Mouse (Mus musculus) activated CD4-positive, CD25-positive, alpha-beta regulatory T cell, adult 9 weeks (primary cell): Measurements from ENCODE around the gene Pou3f3. TPM values are rescaled to one million over a fixed set of nuclear protein-coding genes. Genes with fewer than 3 reads are reported as not detected.

ENCODE experiments used
- polyA plus RNA-seq: library from polyadenylated mRNA; unstranded; fragments of 100-300 nt; shearing (Covaris generic); gene quantifications from one replicate; pipeline ENCODE4 v1.2.1, GENCODE M21; 2017

Gene Pou3f3
- not detected for polyA plus RNA-seq

DNA sequence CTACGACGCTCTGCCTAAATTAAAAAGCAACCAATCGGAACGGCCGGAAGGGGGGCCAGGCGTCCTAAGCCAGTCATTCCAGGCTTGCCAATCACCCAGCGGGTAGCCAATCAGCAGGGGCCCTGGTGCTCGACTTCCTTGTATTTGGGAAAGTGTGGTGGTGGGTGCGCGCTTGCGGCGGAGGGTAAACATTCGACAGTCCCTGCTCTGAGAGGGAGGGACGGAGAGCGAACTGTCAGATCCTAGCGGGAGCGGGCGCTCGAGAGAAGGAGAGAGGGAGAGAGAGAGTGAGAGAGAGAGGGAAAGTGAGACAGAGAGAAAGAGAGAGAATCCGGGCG lies at the start of gene Pou3f3:
TSS of gene Pou3f3 (plus strand) at position 191 of the 338 bp plus-strand sequence.

Other genes starting within 250 kb of the Pou3f3 start
- 50.7 TPM for gene Mrps9, start 155.5 kb downstream of the Pou3f3 start, polyA plus RNA-seq